Mouse (Mus musculus) myocyte (in vitro differentiated cells): ENCODE results near the gene Gm43191.

ENCODE experiments used
- CEBPB ChIP-seq: IDR thresholded peaks from 2 replicates; pipeline ENCODE4 v1.6.1; 2011; ENCODE audit warnings: mild to moderate bottlenecking, moderate library complexity; ENCODE audit not compliant: poor library complexity, insufficient read depth, severe bottlenecking
- E2F4 ChIP-seq: IDR thresholded peaks from one replicate; pipeline ENCODE4 v1.6.1; 2011; ENCODE audit warnings: mild to moderate bottlenecking, control low read depth, moderate library complexity; ENCODE audit not compliant: insufficient read depth
- MAX ChIP-seq: IDR thresholded peaks from one replicate; pipeline ENCODE4 v1.6.1; 2011; ENCODE audit warnings: low read depth, mild to moderate bottlenecking, control low read depth
- MYOD1 ChIP-seq, 3 experiments: IDR thresholded peaks; one replicate each; pipeline ENCODE4 v1.6.1; 2011; ENCODE audit warnings: control low read depth in 2 of 3, low read depth in 2 of 3, mild to moderate bottlenecking in 2 of 3, moderate library complexity in 1 of 3; ENCODE audit not compliant: insufficient read length in 2 of 3, control insufficient read depth in 1 of 3
- MYOG ChIP-seq, 3 experiments: IDR thresholded peaks; one replicate each; pipeline ENCODE4 v1.6.1; 2011; ENCODE audit warnings: control low read depth in 2 of 3, low read depth in 2 of 3, mild to moderate bottlenecking in 2 of 3; ENCODE audit not compliant: insufficient read length in 2 of 3, control insufficient read depth in 1 of 3, insufficient read depth in 1 of 3
- POLR2A ChIP-seq: IDR thresholded peaks from one replicate; pipeline ENCODE4 v1.6.1; 2011; ENCODE audit warnings: low read depth, mild to moderate bottlenecking, control low read depth, moderate library complexity; ENCODE audit not compliant: insufficient read length
- POLR2AphosphoS2 ChIP-seq: IDR thresholded peaks from one replicate; pipeline ENCODE4 v1.6.1; 2011; ENCODE audit warnings: low read depth, control low read depth; ENCODE audit not compliant: insufficient read length
- REST ChIP-seq: IDR thresholded peaks from one replicate; pipeline ENCODE4 v1.6.1; 2011; ENCODE audit warnings: mild to moderate bottlenecking, control low read depth, moderate library complexity; ENCODE audit not compliant: insufficient read depth, insufficient read length
- SRF ChIP-seq: IDR thresholded peaks from one replicate; pipeline ENCODE4 v1.6.1; 2011; ENCODE audit warnings: low read depth; ENCODE audit not compliant: control insufficient read depth, insufficient read length
- TCF12 ChIP-seq: IDR thresholded peaks from one replicate; pipeline ENCODE4 v1.6.1; 2011; ENCODE audit warnings: mild to moderate bottlenecking, control low read depth; ENCODE audit not compliant: poor library complexity, insufficient read depth, severe bottlenecking
- TCF3 ChIP-seq: IDR thresholded peaks from one replicate; pipeline ENCODE4 v1.6.1; 2011; ENCODE audit warnings: low read depth, control low read depth; ENCODE audit not compliant: insufficient read length
- USF1 ChIP-seq: IDR thresholded peaks from one replicate; pipeline ENCODE4 v1.6.1; 2011; ENCODE audit warnings: low read depth, mild to moderate bottlenecking, control low read depth, moderate library complexity

DNA sequence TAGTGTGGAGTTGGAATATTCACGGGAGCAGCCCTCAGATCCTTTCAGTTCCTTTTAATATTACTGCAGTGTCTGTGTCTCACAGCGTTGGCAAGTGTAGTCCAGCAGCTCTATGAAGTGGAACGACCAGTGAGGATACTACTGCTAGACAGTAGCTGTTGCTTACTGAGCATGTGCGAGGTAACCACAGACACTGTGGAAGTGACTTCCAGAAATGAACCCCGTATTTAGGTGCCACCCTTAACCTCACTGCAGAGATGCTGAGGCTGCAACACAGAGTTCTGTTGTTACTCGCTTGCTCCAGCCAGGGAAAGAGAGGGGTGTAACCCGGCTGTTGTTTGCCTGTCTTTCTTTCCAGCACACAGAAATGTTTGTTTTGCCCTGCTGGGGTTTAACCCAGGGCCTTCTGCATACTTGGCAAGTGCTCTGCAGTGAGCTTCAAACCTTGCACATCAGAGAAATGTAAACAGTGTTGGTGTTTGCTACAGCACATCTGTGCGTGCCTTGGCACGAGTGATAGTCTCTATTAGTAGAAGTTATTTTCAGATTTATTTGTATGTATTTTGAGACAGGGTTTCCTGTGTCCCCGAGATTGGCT, 66.7 kb downstream of the Gm43191 start, which contains the start of gene Trmt13:
- no peak for TF ChIP-seq POLR2AphosphoS2
- no peak for TF ChIP-seq USF1
- TF ChIP-seq POLR2A: no peak
- no peak for TF ChIP-seq TCF12
- no peak for TF ChIP-seq MAX
- no peak for TF ChIP-seq MYOG (IDR thresholded peaks at IDR 0.05; ENCODE audit: control insufficient read depth in 1 of 3, insufficient read depth in 1 of 3, insufficient read length in 2 of 3, low read depth in 2 of 3)
- TF ChIP-seq E2F4: no peak
- TF ChIP-seq CEBPB: no peak
- TF ChIP-seq TCF3: no peak
- TF ChIP-seq MYOD1 (IDR thresholded peaks at IDR 0.05; ENCODE audit: control insufficient read depth in 1 of 3, insufficient read length in 2 of 3, low read depth in 2 of 3): no peak
- TF ChIP-seq SRF: no peak
- TF ChIP-seq REST: no peak
